Mouse (Mus musculus) kidney, adult 9 months (tissue): ENCODE measurements around the gene Cidec.

Experiments
- DNase-seq: peaks from one replicate; pipeline ENCODE4 v3.0.0; 2022

Cidec gene

GRCm38 (mm10) chr6:113443091-113443490 is 7.5 kb upstream of the Cidec start:
- no peak for DNase-seq

GRCm38 (mm10) chr6:113442442-113443090 is 7.0 kb upstream of the Cidec start, which contains the start of gene Jagn1:
Gene Jagn1 (plus strand): TSS chr6:113442569.
- DNase-seq, result peak; percentile 96

GRCm38 (mm10) chr6:113442087-113442441 is 6.5 kb upstream of the Cidec start:
- DNase-seq, result peak; percentile 18

- DNase-seq, result peak; percentile 89
Observed at GRCm38 (mm10) chr6:113441147-113441680, 5.7 kb upstream of the Cidec start.

- DNase-seq, result no peak
Observed at GRCm38 (mm10) chr6:113440686-113441085, 5.1 kb upstream of the Cidec start.

GRCm38 (mm10) chr6:113438721-113439430 is 3.3 kb upstream of the Cidec start:
- DNase-seq, result peak; percentile 43

- DNase-seq, result no peak
Observed at GRCm38 (mm10) chr6:113437135-113437534, 1.6 kb upstream of the Cidec start.

GRCm38 (mm10) chr6:113434691-113435090 is 869 bp downstream of the Cidec start:
- DNase-seq, result no peak

- no peak for DNase-seq
Observed at GRCm38 (mm10) chr6:113433661-113434060, 1.9 kb downstream of the Cidec start.

GRCm38 (mm10) chr6:113431801-113432200 is 3.8 kb downstream of the Cidec start:
- no peak for DNase-seq

GRCm38 (mm10) chr6:113430846-113431245 is 4.7 kb downstream of the Cidec start:
- no peak for DNase-seq

GRCm38 (mm10) chr6:113429965-113430364 is 5.6 kb downstream of the Cidec start:
- DNase-seq, result no peak

GRCm38 (mm10) chr6:113428006-113428405 is 7.6 kb downstream of the Cidec start:
- DNase-seq, result no peak

- DNase-seq, result peak; percentile 55
Observed at GRCm38 (mm10) chr6:113427397-113427796, 8.2 kb downstream of the Cidec start.

GRCm38 (mm10) chr6:113426696-113427095 is 8.9 kb downstream of the Cidec start:
- DNase-seq, result no peak

- DNase-seq, result peak; percentile 39
Observed at GRCm38 (mm10) chr6:113424187-113424586, 11.4 kb downstream of the Cidec start.

GRCm38 (mm10) chr6:113423000-113423399 is 12.6 kb downstream of the Cidec start:
- no peak for DNase-seq

GRCm38 (mm10) chr6:113419199-113419587 is 16.4 kb downstream of the Cidec start, which contains the start of gene Rpusd3:
Gene Rpusd3 (minus strand): TSS chr6:113419340.
- DNase-seq, result peak; percentile 97

- DNase-seq, result no peak
Observed at GRCm38 (mm10) chr6:113418441-113419198, 16.9 kb downstream of the Cidec start.

GRCm38 (mm10) chr6:113416416-113416815 is 19.1 kb downstream of the Cidec start:
- no peak for DNase-seq

GRCm38 (mm10) chr6:113410001-113410400 is 25.6 kb downstream of the Cidec start:
- no peak for DNase-seq

- DNase-seq, result peak; percentile 37
Observed at GRCm38 (mm10) chr6:113406683-113407082, 28.9 kb downstream of the Cidec start.

- DNase-seq, result no peak
Observed at GRCm38 (mm10) chr6:113405483-113405882, 30.1 kb downstream of the Cidec start.
